Mouse (Mus musculus): ENCODE measurements around the gene Ddx41.

Gene Ddx41

DNA sequence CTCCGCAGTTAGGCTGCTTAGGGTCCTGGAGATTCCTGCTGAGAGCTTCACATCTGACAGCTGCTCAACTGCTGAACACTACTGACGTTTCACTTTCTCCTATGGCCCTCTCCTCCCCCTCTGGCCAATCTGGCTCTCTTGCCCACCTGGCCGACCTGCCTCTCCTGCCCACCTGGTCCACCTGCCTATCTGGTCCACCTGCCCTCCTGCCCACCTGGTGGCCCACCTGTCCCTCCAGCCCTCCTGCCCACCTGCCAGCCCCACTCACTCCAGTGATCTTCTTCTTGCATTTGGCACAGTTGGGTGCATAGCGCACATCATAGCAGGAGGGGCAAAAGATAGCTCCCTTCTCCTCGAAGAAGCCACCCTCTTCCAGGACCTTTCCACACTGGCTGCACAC is 32.1 kb downstream of the Ddx41 start:
- DNase-seq = no peak

DNA sequence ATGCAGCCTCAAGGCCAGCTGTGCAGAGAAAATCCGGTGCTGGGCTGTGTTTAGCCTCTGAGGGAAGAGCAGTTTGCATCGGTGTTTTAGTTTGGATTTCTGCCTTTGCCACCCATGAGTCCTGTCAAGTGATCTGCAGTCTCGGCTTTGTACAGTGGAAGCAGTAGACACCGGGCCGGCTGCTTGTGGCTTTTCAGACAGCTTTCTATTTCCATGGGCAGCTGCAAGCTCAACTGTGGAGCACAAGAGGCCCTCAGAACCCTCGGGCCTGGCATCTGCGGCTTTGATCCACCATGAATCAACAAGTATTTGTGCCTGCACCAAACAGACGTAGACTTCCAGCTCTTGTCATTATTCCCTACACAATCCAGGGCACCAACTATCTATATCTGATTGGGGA is 34.1 kb downstream of the Ddx41 start:
- no peak for DNase-seq

GRCm38 (mm10) chr13:55500575-55500974 is 35.9 kb downstream of the Ddx41 start:
- no peak for DNase-seq

DNA sequence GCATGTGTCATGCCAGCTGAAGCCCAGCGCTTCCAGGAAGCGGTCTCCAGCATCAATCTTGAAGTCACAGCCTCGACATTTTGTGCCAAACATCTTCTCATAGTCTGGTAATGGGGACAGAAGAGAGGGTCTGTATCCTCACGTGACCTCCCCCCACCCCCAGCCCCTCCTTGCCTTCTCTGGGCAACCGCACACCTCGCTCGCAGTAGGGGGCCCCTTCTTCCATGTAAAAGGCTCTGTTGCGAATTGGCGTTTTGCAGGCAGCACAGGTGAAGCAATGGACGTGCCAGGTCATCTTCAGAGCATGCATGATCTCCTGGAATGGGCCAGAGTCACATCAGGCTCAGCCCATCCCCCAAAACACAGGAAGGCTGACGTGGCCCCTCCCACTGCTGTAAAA is 37.6 kb downstream of the Ddx41 start:
- no peak for DNase-seq

GRCm38 (mm10) chr13:55496661-55497060 is 39.8 kb downstream of the Ddx41 start:
- DNase-seq = no peak

- no peak for DNase-seq
These were observed 40.8 kb downstream of the Ddx41 start for GRCm38 (mm10) chr13:55495702-55496101.

DNA sequence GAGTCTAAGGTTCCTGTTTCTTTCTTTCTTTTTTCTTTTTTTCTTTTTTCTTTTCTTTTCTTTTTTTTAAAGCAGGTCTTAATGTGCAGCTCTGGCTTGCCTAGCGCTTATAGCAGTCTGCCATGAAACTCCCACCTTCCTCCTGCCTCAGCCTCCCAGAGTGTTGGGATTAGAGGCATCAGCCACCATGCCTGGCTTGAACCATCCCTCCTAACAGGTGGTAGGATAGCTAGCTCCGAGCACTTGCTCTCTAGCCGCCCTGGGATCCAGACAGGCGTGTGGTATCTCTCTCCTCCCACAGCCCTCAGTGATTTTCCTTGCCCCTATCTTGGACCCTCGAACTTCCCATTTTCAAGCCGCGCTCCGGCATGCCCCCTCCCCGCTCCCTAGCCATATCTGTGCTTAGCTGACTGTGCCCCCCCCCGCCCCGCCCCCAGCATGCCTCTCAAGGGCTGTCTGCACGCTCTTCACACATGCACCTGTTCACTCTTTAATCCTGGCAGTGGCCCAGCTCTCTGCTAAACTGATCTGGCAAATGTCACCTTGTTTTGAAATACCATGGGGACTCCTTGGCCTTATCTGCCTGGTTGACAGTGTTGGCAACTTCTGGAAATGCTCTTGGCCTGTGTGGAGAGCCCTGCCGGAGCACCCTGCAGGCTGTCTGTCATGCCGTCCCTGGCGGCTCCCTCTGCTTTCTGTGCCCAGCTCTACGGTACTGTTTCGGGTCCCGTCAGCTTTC is 41.4 kb downstream of the Ddx41 start:
- peak; percentile 40 for DNase-seq

DNA sequence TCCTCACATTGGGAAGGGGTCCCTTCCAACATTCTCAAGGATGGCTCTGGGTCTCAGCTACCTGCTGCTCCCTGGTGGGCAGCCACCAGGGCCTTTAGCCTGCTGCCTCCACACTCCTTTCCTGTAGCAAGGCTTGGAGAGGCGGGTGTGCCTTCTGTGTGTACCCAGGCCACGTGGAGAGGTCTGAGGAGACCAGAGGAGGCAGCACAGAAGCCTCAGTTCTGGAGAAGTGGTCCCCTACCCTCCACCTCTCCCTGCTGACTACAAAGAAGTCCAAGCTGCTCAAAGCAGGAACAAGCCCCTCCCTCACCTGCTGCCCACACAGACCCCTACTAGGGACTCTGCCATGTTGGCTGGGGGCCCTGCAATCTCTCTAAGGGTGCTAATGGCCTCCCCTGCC is 42.2 kb downstream of the Ddx41 start:
- DNase-seq = peak; percentile 6

GRCm38 (mm10) chr13:55487578-55488498 is 48.6 kb downstream of the Ddx41 start, which contains the start of gene Dbn1:
TSS of gene Dbn1 (minus strand) at chr13:55488111.
- peak; percentile 85 for DNase-seq

GRCm38 (mm10) chr13:55486916-55487577 is 49.4 kb downstream of the Ddx41 start:
- peak; percentile 73 for DNase-seq

DNA sequence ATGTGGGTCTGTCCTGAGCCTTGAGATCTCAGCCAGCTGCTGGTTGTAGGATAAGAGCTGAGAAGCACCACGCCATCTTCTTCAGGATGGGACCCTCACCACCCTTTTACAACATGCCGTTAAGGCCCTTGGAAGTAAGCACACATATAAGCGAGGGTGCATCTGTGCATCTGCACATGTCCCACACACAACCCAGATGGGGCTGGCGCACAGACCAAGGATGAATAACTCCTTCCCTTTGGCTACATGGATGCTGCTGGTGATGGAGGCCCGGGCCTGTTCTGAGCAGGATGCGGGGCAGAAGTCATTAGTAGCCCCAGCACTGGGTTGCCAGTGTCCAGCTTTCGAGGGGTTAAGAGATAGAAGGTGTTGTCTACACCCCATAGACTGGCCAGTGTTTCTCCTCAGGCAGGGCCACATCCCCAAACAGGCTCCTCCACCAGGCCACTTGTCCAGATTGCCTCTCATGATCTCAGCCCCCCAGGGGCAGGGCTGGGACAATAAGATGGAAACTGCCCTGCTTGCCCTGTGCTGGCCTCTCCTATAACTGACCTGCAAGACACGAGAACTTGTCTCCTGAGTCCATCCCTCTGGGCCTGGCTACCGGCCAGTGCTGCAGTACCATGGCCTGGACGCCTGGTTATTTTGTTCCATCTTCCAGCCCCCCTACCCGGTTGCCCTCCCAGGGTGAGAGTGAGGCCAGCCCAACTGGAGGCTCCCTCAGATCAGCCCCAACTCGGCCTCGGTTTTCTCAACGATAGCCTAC is 50.2 kb downstream of the Ddx41 start:
- DNase-seq = peak; percentile 61

DNA sequence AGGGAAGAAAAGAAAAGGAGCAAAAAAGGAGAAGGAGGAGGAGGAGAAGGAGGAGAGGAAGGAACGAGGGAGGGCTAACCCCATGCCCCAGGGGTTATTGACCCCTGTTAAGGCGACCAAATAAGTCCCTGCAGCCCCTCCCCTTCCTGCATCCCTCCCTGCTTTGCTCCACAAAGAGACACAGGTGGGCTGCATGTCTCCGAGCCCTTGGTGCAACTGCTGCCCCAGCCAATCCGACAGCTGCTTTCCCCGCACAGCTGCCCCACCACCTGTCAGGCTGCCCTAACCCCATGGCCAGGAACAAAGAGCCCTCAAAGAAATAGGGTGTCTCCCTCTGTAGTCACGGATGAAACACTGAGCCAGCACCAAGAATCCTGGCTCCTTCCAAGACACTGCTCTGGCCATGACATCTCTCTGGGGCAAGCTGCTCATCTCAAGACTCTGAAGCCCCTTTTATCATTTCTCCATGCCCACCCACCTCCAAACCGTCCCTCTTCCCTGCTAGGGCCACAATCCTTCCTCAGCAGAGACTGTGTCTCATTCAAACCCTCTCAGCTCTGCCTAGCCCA is 51.9 kb downstream of the Ddx41 start:
- DNase-seq = peak; percentile 11

- peak; percentile 45 for DNase-seq
These were observed 52.9 kb downstream of the Ddx41 start for GRCm38 (mm10) chr13:55483593-55483992.

GRCm38 (mm10) chr13:55483071-55483470 is 53.4 kb downstream of the Ddx41 start:
- DNase-seq = peak; percentile 32

DNA sequence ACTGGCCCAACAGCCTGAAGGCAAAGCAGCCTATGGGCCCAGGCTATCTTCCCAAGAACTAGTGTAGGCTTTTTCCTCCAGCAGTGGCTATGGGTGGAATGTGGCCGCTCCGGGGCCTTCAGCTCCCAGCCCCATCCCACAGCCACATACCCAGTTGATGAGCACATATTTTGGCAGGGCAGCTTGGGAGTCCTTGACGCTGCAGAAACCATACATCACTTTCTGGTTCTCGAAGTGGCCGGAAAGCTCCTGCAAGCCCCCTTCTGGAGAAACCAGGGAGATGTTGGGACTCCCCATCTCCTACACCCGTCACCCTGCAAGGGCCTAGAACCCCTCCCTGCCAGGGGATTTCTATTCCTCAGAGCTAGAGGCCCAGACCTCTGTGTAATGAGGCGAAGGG is 53.9 kb downstream of the Ddx41 start:
- peak; percentile 60 for DNase-seq
